Mouse (Mus musculus) limb, embryonic 10.5 days (tissue): ENCODE results near the gene Elp5. TPM values are rescaled to one million over a fixed set of nuclear protein-coding genes. Genes with fewer than 3 reads are reported as not detected.
"Not testable (repeated sequence)": the region's sequence is repeated elsewhere in the genome, so short reads cannot be mapped to it uniquely, and the experiment has no call there.

ENCODE experiments used
- DNase-seq: peaks from one replicate; pipeline ENCODE4 v3.0.0-alpha.2; 2017; ENCODE audit warnings: low spot score
- H3K27ac ChIP-seq: fragments of 300-500 bp; sonication (generic); 2 replicates; pipeline ENCODE4 v1.5.1; 2016; ENCODE audit warnings: mild to moderate bottlenecking
- H3K27me3 ChIP-seq: fragments of 300-500 bp; sonication (generic); 2 replicates; pipeline ENCODE4 v1.6.1; 2016; ENCODE audit warnings: low read depth, mild to moderate bottlenecking; ENCODE audit not compliant: poor library complexity, severe bottlenecking
- H3K36me3 ChIP-seq: fragments of 300-500 bp; sonication (generic); 2 replicates; pipeline ENCODE4 v1.6.1; 2016; ENCODE audit warnings: mild to moderate bottlenecking, moderate library complexity
- H3K4me1 ChIP-seq: fragments of 300-500 bp; sonication (generic); 2 replicates; pipeline ENCODE4 v1.6.1; 2016
- H3K4me3 ChIP-seq: fragments of 300-500 bp; sonication (generic); 2 replicates; pipeline ENCODE4 v1.5.1; 2016; ENCODE audit warnings: mild to moderate bottlenecking, moderate library complexity
- H3K9me3 ChIP-seq: fragments of 300-500 bp; sonication (generic); replicated peaks from 2 replicates; pipeline ENCODE4 v1.6.1; 2016; ENCODE audit warnings: mild to moderate bottlenecking
- WGBS: fragments of 180-500 bp; shearing (Covaris S2); methylation state at CpG from one replicate; pipeline ENCODE4 v1.1.7; 2016; 5-methylcytosine and 5-hydroxymethylcytosine counted together
- polyA plus RNA-seq: library from polyadenylated mRNA; unstranded; fragments of >200 nt; fragmentation: Nextera tagmentation; extraction: Ambion mirVana; gene quantifications from 2 replicates; pipeline ENCODE4 v1.2.1, GENCODE M21; 2016

The Elp5 gene
- polyA plus RNA-seq, 1 experiment from 2014 or later: 154 TPM

DNA sequence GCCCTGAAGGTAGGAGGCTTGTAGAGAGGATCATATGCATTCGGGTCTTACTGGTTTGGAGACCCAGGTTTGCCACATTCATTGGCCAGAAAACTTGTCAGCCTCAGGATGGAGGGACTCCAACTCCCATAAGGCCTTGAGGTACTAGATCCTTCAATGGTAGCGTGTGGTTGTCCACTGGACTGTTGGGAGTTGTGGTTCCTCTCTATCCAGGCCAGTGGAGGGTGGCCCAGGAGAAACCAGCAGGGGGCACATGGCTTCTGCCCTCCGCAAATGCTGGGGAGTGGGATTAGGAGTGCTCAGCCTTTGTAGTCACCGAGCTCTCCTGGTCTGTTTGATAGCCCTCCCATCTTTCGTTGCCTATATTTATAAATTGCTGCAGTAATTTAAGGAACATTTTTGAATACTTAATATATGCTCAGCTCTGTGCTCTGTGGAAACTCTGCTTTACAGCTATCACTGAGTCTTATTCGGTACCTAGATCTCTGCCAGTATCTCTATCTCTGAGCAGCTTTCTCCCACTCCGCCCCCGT, 38.5 kb upstream of the Elp5 start:
- peak; percentile 77 for DNase-seq
- Histone ChIP-seq H3K27ac (peak overlapping the region; percentile 96), H3K4me3 (peak overlapping the region; percentile 81), H3K4me1 (peaks cover 88% of the 10 kb centered on the region), H3K9me3 (no peaks in the 10 kb centered on the region), H3K27me3 (no peaks in the 10 kb centered on the region), H3K36me3 (no peaks in the 10 kb centered on the region)
- under 1% methylated on average over 8 of the region's 8 CpGs for WGBS

DNA sequence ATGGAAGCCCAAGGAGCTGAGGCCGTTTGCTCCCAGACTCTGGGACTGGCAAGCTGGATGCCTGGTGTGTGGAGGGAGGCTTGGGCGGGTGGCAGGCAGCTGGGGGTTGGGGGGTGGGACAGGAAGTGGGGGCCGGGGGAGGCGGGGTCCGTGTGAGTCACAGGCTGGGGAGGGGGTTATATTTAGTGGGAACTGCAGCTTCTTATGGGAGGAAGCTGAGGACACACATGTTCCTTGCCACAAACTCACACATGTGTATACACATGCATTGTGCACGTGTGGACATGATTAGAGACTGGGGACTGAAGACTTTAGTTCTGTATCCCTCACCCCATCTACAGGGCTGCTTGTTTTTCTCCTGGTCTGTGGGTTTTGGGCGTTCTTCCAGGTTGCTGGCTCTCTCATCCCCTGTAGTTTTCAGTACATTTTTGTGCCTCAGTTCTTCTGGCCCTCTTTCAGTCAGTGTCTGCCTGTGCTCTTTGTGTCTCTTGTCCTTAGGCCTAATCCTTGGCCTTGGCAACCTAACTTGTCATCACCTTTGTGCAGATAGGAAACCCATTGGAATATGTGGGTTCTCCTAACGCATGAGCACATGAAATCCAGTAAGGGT, 37.8 kb upstream of the Elp5 start:
- Histone ChIP-seq H3K36me3 (no peaks in the 10 kb centered on the region), H3K27me3 (no peaks in the 10 kb centered on the region), H3K4me3 (peak overlapping the region; percentile 81), H3K4me1 (peaks cover 87% of the 10 kb centered on the region), H3K27ac (peak overlapping the region; percentile 96), H3K9me3 (no peaks in the 10 kb centered on the region)
- 18% methylated on average over 8 of the region's 8 CpGs for WGBS
- DNase-seq: peak; percentile 42

DNA sequence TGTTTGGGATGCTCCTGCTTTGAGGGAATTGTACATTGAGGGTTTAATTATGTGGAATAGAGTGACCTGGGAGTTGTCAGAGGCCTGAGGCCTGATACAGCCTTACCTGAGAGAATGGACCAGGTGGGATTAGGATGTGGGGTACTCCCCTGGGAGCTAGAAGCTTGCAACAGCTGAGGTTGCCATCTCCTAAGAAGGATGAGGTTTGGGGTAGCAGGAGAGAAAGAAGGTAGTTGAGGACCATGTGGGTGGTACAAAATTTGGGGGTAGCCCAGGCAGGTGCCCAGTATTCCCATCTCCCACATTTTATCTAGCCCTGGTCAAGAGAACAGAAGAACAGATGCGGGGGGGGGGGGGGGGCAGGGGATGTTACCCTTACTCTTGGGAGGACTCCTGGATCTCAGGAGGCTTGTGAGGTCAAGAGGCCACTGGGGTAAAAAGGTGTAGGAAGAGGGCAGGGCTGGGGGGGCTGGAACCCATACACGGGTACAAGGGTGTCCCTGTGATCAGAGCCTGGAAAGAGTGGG, 37.2 kb upstream of the Elp5 start:
- Histone ChIP-seq H3K4me3 (peak overlapping the region; percentile 81), H3K27ac (peak overlapping the region; percentile 96), H3K36me3 (no peaks in the 10 kb centered on the region), H3K4me1 (peaks cover 90% of the 10 kb centered on the region), H3K9me3 (no peaks in the 10 kb centered on the region), H3K27me3 (no peaks in the 10 kb centered on the region)
- WGBS: 19% methylated on average over 2 of the region's 2 CpGs
- DNase-seq: no peak

DNA sequence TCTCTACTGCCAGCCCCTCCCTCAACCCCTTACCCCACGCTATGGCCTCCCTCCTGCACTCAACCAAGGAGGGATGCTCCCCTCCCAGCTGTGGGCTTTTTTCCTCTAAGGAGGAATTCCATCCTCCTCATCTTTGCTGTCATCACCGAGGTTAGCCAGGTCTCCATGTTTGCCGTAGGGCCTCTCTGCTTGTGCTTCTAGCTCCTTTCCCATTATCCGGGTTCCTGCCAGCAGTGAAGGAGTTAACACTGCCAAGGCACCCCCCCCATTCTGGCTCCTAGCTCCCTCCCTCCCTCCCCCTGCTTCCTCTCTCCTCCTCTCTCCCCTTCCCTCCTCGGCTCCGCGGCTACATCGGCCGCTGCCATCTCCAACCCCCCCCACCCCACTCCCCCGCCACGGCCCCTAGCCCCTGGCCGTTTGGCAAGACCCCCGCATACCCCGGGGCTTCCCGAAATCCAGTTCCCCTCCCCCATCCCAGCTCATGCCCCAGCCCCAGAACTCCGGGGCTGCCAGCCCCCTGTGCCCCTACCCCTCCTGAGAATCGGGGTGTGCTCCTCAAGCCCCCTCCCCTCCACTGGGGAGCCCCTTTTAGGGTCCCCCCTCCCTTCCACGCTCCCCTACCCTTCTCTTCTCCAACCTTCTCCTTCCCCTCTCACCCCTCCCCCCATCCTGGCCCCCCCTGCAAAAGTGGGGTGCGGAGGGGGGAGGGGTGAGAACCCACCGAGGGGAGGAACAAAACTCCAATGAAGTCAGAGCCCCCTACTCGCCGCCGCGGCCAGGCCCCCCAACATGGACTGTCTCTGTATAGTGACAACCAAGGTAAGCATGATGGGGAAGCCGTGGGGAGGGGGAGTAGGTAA, 36.0 kb upstream of the Elp5 start:
- peak; percentile 91 for DNase-seq
- WGBS: 1% methylated on average over 24 of the region's 25 CpGs
- Histone ChIP-seq H3K27ac (peak overlapping the region; percentile 96), H3K4me1 (peaks cover 89% of the 10 kb centered on the region), H3K4me3 (peak overlapping the region; percentile 81), H3K36me3 (peaks cover 9% of the 10 kb centered on the region), H3K9me3 (no peaks in the 10 kb centered on the region), H3K27me3 (no peaks in the 10 kb centered on the region)

DNA sequence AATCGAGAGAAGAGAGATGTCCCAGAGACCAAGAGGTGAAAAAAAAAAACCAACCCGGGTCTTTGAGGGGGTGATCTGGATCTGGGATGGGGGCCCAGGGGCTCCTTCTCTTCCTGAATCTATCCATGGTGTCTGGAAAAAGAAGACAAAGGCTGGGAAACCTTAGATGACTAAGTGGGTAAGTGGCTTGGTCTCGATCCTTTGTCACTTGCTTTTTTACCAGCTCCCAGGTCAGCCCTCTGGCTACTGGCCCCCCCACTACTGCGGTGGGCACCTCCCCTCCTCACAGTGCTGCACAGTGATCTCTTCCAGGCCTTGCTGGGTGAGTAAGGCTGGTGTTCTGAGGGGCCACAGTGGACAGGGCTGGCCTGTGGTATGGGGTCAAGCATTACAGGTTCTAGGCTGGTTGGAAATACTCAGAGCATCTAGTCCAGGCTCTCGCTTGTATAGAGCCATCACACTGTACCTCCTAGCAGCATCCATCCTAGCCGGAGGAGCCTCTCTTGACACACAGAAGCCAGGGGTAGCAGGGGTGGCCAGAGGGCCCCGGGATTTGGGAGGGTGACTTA, 35.0 kb upstream of the Elp5 start:
- Histone ChIP-seq H3K27ac (peak overlapping the region; percentile 96), H3K27me3 (no peaks in the 10 kb centered on the region), H3K9me3 (no peaks in the 10 kb centered on the region), H3K36me3 (peaks cover 20% of the 10 kb centered on the region), H3K4me1 (peaks cover 78% of the 10 kb centered on the region), H3K4me3 (peak overlapping the region; percentile 81; the same call in 1 of the 2 replicates)
- 47% methylated on average over 7 of the region's 7 CpGs for WGBS
- no peak for DNase-seq

DNA sequence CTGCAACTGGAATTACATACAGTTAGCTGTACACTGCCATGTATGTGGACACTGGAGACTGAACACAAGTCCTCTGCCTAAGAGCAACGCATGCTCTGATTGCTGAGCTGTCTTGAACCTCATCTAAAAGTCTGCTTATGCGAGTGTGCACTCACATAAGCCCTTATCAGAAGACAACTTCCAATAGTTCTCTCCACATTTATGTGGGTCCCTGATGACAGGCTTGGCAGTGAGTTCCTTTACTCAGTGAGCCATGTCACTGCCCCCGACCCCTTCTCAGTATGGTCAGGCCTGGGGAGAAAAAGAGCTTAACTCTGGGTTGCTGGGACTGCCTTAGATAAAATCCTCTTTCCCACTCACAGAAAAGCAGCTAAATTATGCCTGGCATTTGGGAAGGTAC, 34.4 kb upstream of the Elp5 start, which contains the start of gene Dlg4:
Gene Dlg4 (plus strand): TSS at position 274 of the 400 bp plus-strand sequence.
- no peak for DNase-seq
- H3K36me3 ChIP-seq: peaks cover 26% of the 10 kb centered on the region
- H3K9me3 ChIP-seq: no peaks in the 10 kb centered on the region
- peak within 1 kb of the TSS; percentile 81 for H3K4me3 ChIP-seq
- H3K27me3 ChIP-seq: no peaks in the 10 kb centered on the region
- H3K27ac ChIP-seq: peak within 1 kb of the TSS; percentile 96
- peaks cover 74% of the 10 kb centered on the region for H3K4me1 ChIP-seq
- 81% methylated on average over 3 of the region's 3 CpGs for WGBS

DNA sequence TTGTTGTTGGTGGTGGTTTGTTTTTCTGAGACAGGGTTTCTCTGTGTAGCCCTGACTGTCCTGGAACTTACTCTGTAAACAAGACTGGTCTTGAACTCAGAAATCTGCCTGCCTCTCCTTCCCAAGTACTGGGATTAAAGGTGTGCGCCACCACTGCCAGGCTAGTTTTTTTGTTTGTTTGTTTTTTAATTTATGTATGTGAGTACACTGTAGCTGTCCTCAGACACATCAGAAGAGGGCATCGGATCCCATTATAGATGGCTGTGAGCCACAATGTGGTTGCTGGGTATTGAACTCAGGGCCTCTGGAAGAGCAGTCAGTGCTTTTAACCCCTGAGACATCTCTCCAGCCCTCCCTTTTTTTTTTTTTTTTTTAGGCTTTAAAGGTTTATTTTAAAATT, 33.9 kb upstream of the Elp5 start:
- H3K4me1 ChIP-seq: peaks cover 69% of the 10 kb centered on the region
- not testable (repeated sequence) for H3K27ac ChIP-seq, H3K9me3 ChIP-seq, H3K4me3 ChIP-seq, H3K27me3 ChIP-seq, DNase-seq
- 94% methylated on average over 2 of the region's 2 CpGs for WGBS
- peaks cover 31% of the 10 kb centered on the region for H3K36me3 ChIP-seq

DNA sequence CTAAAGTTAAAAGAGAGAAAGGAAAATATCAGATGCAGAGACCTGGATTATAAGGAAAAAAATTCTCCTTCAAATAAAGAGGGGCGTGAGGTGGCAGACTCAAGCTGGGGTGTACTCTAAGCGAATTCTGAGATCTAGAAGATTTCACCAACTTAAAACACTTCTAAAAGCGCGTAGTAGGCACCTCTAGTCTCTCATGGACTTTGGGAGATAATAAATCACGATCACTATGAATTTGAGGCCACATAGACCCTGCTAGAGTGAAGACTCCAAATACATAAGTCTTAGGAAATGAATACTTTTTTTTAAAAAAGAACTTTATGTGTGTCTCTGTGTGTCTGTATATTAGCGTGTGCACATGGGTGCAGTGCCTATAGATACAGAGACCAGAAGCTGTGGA, 33.4 kb upstream of the Elp5 start:
- Histone ChIP-seq H3K27me3 (no peaks in the 10 kb centered on the region), H3K4me1 (peaks cover 64% of the 10 kb centered on the region), H3K27ac (peak overlapping the region; percentile 81; the same call in 1 of the 2 replicates), H3K9me3 (no peaks in the 10 kb centered on the region), H3K36me3 (peaks cover 36% of the 10 kb centered on the region), H3K4me3 (peak overlapping the region; percentile 64)
- 67% methylated on average over 6 of the region's 6 CpGs for WGBS
- DNase-seq: no peak

DNA sequence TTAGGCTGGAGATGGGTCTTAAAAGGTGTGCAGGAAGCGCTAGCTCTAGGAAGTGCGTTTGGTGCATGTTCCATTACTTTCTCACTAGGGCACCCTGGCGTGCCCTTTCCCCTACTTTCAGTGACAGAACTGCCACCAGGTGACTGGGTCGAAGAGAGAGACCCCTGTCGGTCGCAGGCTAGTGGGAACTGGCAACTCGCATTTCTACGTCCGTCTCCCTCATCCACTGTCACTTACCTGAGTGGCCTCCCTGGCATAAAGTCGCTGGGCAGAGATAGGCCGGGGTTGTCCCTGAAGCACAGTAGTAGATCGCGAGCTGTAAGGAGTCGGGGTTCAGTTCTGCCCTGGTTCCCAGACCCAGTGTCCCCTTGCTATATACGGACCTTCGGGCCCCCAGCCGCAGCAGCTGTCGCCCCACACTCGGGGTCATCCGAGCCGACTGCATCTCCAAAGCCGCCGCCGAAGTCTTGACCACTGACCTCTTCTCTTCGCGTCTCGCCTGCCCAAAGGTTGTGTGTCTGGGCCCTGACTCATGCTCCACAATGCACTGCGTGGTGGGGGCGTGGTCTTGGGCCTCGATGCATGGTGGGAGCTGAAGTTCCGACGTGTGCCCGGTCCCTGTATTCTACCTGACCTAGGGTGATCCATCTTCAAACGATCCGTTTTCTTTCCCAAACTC, 32.7 kb upstream of the Elp5 start, which contains the start of gene Acadvl:
Gene Acadvl (minus strand): TSS at position 532 of the 679 bp plus-strand sequence.
- H3K9me3 ChIP-seq: no peaks in the 10 kb centered on the region
- no peaks in the 10 kb centered on the region for H3K27me3 ChIP-seq
- H3K36me3 ChIP-seq: peaks cover 43% of the 10 kb centered on the region
- H3K27ac ChIP-seq: peak within 1 kb of the TSS; percentile 81
- peak; percentile 85 for DNase-seq
- H3K4me1 ChIP-seq: peaks cover 57% of the 10 kb centered on the region
- H3K4me3 ChIP-seq: peak within 1 kb of the TSS; percentile 64
- WGBS: 2% methylated on average over 35 of the region's 35 CpGs

DNA sequence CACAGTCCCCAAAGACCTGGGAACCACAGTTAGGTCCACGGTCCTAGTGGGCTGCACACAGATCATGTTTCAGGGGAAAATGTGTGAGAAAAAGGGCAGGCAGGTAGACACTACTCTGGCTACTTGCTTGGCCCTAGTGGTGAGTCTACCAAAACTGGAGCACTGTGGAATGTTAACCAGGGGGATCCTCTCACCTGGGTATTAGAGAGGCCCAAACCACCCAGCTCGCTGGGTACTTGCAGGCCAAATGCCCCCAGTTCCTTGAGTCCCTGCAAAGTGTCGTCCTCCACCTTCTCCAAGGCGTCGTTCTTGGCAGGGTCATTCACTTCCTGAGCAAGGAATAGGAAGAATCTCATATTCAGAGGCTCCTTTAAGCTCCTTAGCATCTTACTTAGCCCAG, 31.7 kb upstream of the Elp5 start:
- H3K4me3 ChIP-seq: peak overlapping the region; percentile 64; the same call in 1 of the 2 replicates
- no peak for DNase-seq
- no peaks in the 10 kb centered on the region for H3K9me3 ChIP-seq
- H3K27me3 ChIP-seq: no peaks in the 10 kb centered on the region
- peaks cover 48% of the 10 kb centered on the region for H3K4me1 ChIP-seq
- H3K27ac ChIP-seq: no peak overlapping the region
- H3K36me3 ChIP-seq: peaks cover 52% of the 10 kb centered on the region
- 54% methylated on average over 5 of the region's 5 CpGs for WGBS

DNA sequence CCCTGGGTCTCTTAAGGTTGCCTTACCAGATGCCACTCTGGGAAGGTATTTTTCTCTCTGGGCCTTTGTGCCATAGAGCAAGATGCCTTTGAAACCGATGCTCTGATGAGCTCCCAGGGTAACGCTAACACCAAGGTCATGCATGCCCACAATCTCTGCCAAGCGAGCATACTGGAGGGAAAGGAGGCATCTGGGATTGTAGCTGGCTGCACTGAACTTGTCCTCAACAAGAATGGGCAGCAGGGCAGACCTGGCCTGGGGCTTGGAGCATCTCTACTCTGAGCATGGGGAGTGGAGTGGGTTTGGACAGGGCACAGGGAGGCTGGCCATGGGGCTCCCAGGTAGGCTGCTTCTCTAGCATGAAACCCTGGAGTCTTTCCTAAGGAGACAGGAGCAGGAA, 31.1 kb upstream of the Elp5 start:
- H3K9me3 ChIP-seq: no peaks in the 10 kb centered on the region

DNA sequence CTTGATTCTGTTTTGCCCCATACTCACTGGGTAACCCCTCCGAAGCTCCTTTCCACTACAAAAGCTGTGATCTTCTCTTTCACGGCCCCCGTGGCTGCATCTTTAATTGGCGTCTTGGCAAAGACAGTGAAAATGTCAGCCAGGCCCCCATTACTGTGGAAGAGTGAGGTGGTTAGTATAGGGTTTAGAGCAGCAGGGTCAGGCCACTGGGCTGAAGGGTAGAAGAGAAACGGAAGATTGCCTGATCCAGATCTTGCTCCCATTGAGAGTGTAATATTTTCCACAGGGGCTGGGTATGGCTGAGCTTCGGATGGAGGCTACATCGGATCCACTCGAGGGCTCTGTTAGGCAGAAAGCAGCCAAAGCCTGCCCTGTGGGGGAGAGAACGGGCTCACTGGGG, 30.6 kb upstream of the Elp5 start:
- 91% methylated on average over 9 of the region's 9 CpGs for WGBS
- Histone ChIP-seq H3K9me3 (no peaks in the 10 kb centered on the region), H3K27me3 (no peaks in the 10 kb centered on the region), H3K36me3 (peaks cover 64% of the 10 kb centered on the region), H3K4me3 (no peak overlapping the region), H3K4me1 (peaks cover 36% of the 10 kb centered on the region), H3K27ac (no peak overlapping the region)
- DNase-seq: no peak

More for the DNA sequence above, 31.1 kb upstream of the Elp5 start:
- H3K27me3 ChIP-seq: no peaks in the 10 kb centered on the region
- H3K4me3 ChIP-seq: no peak overlapping the region
- peaks cover 59% of the 10 kb centered on the region for H3K36me3 ChIP-seq
- peak overlapping the region; percentile 4; the same call in 1 of the 2 replicates for H3K27ac ChIP-seq
- WGBS: 88% methylated on average over 3 of the region's 3 CpGs
- no peak for DNase-seq
- H3K4me1 ChIP-seq: peaks cover 41% of the 10 kb centered on the region
